Mouse (Mus musculus): Measurements from ENCODE around the gene Sult1b1.
"Not testable (repeated sequence)": the region's sequence is repeated elsewhere in the genome, so short reads cannot be mapped to it uniquely, and the experiment has no call there.

The Sult1b1 gene

GRCm38 (mm10) chr5:87538111-87538510 lies at the start of gene Sult1b1:
Sult1b1 (minus strand) TSS chr5:87538195.
- no peak for DNase-seq (ENCODE audit: low spot score in 2 of 2)

- no peak for DNase-seq (ENCODE audit: low spot score in 2 of 2)
Observed at GRCm38 (mm10) chr5:87580389-87580788, 42.4 kb upstream of the Sult1b1 start.

DNA sequence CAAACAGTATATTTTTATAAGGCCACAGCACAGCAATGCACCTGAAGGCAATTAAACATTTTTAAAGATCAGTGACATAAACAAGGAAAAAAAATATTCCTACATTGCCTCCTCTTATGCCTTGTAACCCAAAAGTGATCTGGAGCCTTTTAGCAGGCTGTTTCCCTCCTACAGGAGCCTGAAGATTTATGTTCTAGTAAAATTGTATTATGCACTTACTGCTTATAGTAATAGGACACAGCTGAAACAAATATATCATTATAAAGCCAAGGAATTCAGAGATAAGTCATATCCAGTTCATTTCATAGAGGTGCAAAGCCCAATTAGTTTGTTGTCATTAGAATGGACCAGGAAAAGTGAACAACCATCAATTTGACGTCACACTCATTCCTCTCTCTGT lies 36.2 kb upstream of the Sult1b1 start:
- no peak for DNase-seq (ENCODE audit: low spot score in 2 of 2)

DNA sequence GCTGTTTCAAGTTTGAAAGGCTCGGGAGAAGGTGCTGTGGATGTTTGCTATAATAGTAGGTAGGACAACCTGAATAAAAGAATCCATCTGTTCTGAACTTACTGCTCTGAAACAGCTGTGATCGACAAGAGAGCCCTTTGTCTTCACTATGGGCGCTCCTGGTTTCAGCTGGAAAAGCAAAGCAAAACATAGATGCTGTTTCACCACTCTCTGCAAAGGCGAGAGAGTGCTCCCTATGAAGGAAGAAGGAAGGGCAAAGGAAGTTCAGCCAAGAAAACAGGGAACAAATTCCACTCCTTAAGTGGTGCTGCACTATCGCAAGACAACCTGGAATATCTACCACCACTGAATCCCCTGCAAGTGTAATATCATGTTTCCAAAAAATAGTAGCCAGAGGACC lies 35.5 kb upstream of the Sult1b1 start:
- DNase-seq (ENCODE audit: low spot score in 2 of 2) = no peak

DNA sequence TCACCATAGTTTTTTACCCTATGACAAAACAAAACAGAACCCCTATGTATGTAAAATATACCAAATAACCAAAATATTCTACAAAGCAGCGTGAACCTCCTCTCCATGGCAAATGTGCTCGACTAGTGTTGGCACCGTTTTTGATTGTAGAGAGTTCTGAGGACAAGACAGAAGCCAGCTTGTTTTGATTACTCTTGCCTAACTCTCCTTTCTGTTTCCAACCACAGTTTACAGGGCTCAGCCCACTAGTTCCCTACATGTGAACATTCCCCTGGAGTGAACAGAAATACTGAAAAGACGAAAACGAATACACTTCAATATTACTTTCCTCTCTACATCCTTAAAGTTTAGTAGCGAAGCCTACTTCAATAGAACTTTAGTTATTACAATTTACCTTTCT lies 34.8 kb upstream of the Sult1b1 start:
- DNase-seq (ENCODE audit: low spot score in 2 of 2) = no peak

DNA sequence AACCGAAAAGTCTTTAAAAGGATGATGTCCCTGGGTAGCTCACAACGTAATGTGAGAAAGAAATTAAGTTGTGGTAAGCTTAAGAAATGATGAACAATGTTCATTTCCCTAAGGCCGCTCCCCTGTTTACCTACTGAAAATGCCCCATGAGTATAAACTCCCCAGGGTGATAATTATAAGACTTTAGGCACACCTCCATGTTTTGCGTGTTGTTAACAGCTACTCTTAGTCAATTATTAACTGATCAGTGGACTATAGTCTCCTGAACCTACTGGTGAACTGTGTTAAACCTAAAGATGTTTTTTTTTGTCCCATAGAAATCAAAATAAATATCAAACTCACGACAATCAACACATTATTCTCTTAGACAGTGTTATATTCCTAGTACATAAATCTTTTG lies 30.9 kb upstream of the Sult1b1 start, which contains the start of gene Sult1d1:
Gene Sult1d1, minus strand, starts transcription at position 183 of the 400 bp plus-strand sequence.
- no peak for DNase-seq (ENCODE audit: low spot score in 2 of 2)

DNA sequence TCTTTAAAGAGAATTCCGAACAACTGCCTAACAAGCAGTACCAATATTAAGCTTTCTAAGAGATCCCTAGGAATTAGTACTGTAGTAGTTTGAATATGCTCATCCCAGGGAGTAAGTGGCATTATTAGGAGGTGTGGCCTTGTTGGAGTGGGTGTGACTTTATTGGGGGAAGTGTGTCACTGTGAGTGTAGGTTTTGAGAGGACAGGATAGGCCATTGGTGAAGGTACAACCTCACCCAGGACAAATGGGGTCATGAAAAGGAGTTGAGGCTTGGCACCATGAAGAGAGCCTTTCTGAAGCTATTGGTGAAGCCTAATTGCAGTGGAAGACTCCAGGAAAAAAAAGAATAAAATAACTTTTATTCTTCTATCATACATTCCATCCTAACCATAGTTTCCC lies 29.3 kb upstream of the Sult1b1 start:
- DNase-seq (ENCODE audit: low spot score in 2 of 2) = no peak

DNA sequence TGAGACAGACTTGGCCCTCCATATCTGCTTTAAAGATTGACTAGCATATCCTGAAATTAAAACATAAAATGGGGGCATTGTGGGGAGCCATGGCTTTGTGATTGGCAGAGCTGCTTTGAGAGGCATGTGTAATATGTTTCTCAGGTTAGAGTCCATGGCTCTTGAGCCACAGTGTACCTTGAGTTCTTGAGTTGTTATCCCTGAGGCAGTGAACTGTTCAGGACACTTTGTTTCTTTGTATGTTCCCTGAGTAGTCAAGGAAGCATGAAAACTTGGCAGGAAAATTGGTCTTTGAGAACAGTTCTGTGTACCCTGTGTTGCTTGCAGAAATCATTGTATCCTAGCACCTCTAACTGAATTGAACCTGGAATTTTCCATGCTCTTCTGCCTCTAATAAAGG lies 25.0 kb upstream of the Sult1b1 start:
- DNase-seq (ENCODE audit: low spot score in 2 of 2) = no peak

DNA sequence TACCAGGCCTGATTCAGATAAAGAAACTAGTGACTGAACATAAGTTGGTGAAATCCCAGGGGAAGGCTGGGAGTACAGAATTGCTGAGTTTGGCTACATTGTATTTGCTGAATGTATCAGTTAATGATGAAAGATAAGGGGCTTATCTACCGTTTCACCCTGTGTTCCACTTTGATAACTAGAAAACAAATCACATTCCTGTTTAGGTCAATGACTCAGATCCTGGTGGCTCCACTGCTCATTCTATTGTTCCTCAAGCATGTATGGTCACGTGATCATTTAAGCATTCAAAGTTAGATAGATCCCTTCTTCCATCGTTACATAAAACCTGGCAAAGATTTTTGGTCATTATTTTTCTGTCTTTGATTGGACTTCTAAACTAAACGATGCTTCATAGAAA lies 24.5 kb upstream of the Sult1b1 start:
- no peak for DNase-seq (ENCODE audit: low spot score in 2 of 2)

DNA sequence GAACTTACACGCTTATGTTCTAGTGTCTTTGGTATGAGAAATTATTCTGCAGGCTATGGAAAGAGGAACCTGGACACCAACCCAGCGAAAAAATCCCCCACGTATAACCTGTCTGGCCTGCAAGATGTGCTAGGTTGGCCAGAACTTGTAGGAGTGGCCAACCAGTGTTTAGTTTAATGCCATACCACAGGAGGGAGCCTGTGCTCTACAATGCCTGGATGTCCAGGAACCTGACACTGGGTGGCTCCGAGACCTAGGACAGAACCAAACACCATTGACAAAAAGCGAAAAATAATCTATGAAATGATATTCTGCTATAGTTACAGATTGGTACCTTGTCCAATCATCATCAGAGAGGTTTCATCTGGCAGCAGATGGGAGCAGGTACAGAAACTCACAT lies 22.1 kb upstream of the Sult1b1 start:
- no peak for DNase-seq (ENCODE audit: low spot score in 2 of 2)

DNA sequence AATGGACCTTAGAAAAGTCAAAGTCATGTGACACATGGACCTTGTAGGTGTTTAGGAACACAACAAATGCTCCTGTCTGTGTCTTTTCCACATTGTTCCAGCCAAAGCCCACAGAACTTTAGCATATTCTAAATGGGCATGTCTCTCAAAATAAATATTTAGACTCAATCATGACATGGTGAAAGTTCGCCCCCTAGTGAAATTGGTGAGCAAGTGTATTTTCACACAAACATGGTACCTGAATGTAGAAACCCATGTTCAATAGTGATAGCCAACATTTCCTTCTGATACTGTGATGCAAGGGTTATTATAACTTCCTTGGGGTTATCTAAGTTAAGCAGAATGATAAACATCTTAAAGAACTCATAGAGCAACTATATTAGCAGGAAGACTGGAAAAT lies 12.9 kb upstream of the Sult1b1 start:
- DNase-seq (ENCODE audit: low spot score in 2 of 2) = no peak

DNA sequence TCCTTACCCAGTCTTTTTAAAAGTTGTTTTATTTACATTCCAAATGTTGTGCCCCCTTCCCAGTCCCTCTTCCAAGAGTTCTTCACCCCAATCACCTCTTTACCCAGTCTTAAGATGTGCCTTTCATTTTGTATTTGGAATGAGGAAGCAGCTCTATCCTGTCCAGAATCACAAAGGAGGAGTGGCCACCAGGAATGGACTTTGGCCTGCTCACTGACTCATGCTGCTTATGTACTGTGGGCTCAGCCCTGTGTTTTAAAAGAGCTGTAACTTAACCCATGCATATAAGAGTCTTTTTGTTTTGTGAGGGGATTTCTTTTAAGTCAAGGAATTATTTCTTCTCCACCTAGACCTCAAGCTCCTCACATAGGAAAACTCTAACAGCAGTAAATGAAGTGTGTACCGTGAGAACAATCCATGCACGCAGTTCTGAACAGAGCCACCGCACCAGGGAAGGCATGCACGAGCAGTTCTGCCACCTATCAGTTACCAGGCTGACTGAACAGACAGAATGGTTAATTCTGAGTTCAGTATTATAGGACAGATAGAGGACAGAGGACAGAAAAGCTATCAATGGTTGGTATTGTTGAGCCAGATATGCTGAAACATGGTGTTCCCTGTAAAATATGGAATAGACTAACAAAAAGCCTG lies 1.9 kb downstream of the Sult1b1 start:
- no peak for DNase-seq (ENCODE audit: low spot score in 2 of 2)

DNA sequence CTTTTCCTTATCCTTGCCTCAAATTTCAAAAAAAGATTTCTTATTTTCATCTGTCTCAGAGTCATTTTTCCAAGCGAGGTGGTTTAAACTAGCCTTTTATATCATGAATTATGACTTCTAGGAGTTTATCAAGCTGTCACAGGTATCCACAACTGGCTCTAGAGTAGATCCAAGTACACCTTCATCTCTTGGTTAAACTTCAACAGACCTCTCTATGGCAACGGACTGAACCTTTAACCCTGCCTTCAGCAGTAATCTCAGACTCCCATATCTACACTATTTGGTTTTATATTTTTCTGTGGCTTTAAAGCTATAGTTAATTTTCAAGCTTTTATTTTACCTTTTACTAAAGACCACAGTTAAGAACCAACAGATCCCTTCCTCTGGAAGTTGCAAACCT lies 5.7 kb downstream of the Sult1b1 start:
- DNase-seq (ENCODE audit: low spot score in 2 of 2) = no peak

DNA sequence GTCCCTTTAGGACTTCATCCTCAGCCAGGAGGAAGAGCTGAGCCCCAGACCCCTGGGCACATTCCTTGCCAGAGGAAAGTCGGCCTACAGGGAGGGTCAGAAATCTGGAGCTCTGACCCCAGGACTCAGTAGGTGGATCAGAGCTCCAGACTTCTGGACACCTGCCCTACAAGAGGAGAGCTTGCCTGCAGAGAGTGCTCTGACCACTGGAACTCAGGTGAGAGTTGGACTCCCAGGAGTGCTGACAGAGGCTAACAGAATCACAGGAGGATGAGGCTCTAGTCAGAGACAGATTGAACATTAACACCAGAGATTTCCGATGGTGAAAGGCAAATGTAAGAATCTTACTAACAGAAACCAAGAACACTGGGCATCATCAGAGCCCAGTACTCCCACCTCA lies 14.4 kb downstream of the Sult1b1 start:
- not testable (repeated sequence) for DNase-seq (ENCODE audit: low spot score in 2 of 2)

DNA sequence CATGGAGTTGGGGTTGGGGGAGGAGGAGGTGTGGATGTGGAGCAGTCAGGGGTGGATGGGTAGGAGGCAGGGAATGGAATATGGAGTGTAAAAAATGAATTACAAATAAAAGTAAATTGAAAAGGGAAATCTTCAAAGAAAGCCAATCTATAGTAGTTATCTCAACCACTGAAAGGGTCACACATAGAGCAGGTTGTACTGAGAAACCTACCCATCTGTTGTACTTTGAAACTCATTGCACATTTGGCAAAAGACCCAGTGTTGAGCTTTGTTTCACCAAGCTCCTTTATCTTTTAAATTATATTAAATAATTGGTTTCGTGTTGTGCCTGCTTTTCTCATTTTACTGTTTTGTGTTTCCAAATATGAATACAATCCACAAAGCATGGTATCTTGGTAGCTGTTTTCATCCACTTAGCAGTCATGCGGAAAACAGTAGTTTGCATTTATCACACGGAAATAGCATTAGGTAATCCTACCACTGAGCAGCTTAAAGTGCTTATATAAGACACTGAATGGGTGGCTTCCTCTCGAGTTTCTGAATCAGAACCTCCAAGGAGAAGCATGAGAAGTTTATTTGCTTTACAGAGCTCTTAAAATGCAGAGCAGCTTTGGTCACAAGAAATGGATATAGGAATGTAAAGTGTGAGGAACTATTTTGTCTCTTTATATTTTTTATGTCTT lies 32.1 kb downstream of the Sult1b1 start:
- DNase-seq (ENCODE audit: low spot score in 2 of 2) = no peak

GRCm38 (mm10) chr5:87502687-87503086 lies 35.3 kb downstream of the Sult1b1 start:
- DNase-seq (ENCODE audit: low spot score in 2 of 2) = no peak

- no peak for DNase-seq (ENCODE audit: low spot score in 2 of 2)
Observed at GRCm38 (mm10) chr5:87499341-87499740, 38.7 kb downstream of the Sult1b1 start.

- DNase-seq (ENCODE audit: low spot score in 2 of 2) = no peak
Observed at GRCm38 (mm10) chr5:87498936-87499335, 39.1 kb downstream of the Sult1b1 start.

DNA sequence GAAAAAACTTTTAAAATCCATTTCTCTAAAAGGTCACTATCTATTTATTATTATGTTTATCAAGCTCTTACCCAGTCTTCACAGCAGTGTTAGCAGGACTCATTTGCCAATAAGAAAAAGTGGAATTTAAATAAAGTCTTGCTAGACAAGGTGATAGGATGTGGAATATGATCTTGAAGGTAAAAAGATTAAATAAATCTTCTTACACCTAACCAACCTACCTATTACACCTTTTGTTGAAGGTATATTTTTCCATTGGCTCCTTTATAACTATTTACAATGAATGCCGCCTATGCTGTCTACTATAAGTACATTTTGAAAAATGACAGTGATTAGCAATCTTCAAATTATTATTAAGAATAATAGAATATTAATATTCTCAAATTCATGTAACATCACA lies 47.2 kb downstream of the Sult1b1 start, which contains the start of gene Ugt2a1:
Gene Ugt2a1, minus strand, starts transcription at position 101 of the 400 bp plus-strand sequence.
- DNase-seq (ENCODE audit: low spot score in 2 of 2) = no peak

DNA sequence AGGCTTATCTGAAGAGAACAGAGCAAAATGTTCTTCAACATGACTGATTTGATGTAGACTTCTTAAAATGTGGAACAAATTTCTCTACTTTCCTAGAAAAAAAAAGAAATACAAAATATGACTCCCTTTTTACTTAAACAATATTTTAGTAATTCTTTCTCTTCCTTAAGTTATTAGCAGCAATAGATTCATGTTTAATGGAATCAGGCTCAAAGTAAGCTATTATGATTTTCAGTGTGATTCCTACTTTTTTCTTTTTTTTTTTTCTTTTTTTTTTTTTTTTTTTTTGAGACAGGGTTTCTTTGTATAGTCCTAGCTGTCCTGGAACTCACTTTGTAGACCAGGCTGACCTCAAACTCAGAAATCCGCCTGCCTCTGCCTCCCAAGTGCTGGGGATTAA lies 51.3 kb downstream of the Sult1b1 start, which contains the start of gene Gm43638:
Gene Gm43638, minus strand, starts transcription at position 101 of the 400 bp plus-strand sequence.
- not testable (repeated sequence) for DNase-seq (ENCODE audit: low spot score in 2 of 2)

- no peak for DNase-seq (ENCODE audit: low spot score in 2 of 2)
Observed at GRCm38 (mm10) chr5:87482160-87482559, 55.8 kb downstream of the Sult1b1 start, which contains the start of gene Ugt2a2. Ugt2a2 (minus strand) TSS chr5:87482260.
